Mouse (Mus musculus): ENCODE results near the gene Minos1.

GRCm38 (mm10) chr4:139154576-139155307 lies 23.8 kb upstream of the Minos1 start:
- TF ChIP-seq POLR2A (IDR thresholded peaks at IDR 0.05; ENCODE audit: borderline replicate concordance, extremely low read depth, low read depth, low read length): no peak; the same call in 1 of the 2 replicates
- TF ChIP-seq CTCF (IDR thresholded peaks at IDR 0.05; ENCODE audit: insufficient read depth, low read length): no peak
